Mouse (Mus musculus) C2C12 (cell line): ENCODE results near the gene Ssbp3.

Experiments
- CTCF ChIP-seq: IDR thresholded peaks from one replicate; pipeline ENCODE4 v1.5.1; 2011; ENCODE audit not compliant: control insufficient read depth, insufficient read depth, insufficient read length
- MAX ChIP-seq: IDR thresholded peaks from one replicate; pipeline ENCODE4 v1.6.1; 2011; ENCODE audit warnings: mild to moderate bottlenecking, control low read depth
- MYOG ChIP-seq: IDR thresholded peaks from one replicate; pipeline ENCODE4 v1.6.1; 2011; ENCODE audit not compliant: control insufficient read depth, insufficient read length; ENCODE audit errors: extremely low read depth
- USF1 ChIP-seq: IDR thresholded peaks from one replicate; pipeline ENCODE4 v1.6.1; 2011; ENCODE audit warnings: low read depth, mild to moderate bottlenecking, control low read depth, moderate library complexity

DNA sequence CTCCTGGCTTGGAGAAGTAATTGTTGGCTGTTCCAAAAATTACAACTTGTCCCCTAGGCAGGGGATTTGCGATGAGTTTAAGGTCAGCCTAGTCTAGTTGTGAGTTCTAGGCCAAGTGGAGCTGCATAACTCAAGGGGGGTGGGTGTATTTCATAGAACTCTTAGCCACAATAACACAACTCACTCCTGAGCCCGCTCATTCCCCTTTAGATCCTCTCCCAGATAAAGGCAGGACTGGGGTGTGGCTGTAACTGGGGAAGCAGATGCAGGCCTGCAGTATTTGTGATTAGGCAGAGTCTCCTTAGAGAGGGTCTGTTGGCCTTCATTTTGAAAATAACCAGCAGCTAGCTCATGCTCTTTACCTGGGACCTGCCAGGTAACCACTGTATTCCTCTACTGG lies 97.7 kb downstream of the Ssbp3 start:
- TF ChIP-seq MAX (no peak), MYOG (no peak), CTCF (no peak), USF1 (no peak)
